Mouse (Mus musculus) hindbrain, embryonic 13.5 days (tissue): ENCODE results near the gene Olfr638. TPM values are rescaled to one million over a fixed set of nuclear protein-coding genes. Genes with fewer than 3 reads are reported as not detected.
"Not testable (repeated sequence)": the region's sequence is repeated elsewhere in the genome, so short reads cannot be mapped to it uniquely, and the experiment has no call there.

Experiments
- ATAC-seq: fragments of 200-750 bp; cut with Nextera tagmentation; 2 replicates; pipeline ENCODE4 v1.8.0; 2017; ENCODE audit warnings: moderate TSS enrichment; ENCODE audit not compliant: low FRiP score
- H3K27ac ChIP-seq: fragments of 300-500 bp; sonication (generic); 2 replicates; pipeline ENCODE4 v1.5.1; 2015; ENCODE audit warnings: inconsistent platforms, mild to moderate bottlenecking, moderate library complexity
- H3K27me3 ChIP-seq: fragments of 300-500 bp; sonication (generic); 2 replicates; pipeline ENCODE4 v1.6.1; 2015; ENCODE audit warnings: mild to moderate bottlenecking, inconsistent platforms
- H3K36me3 ChIP-seq: fragments of 300-500 bp; sonication (generic); 2 replicates; pipeline ENCODE4 v1.6.1; 2015; ENCODE audit warnings: mild to moderate bottlenecking, inconsistent platforms
- H3K4me1 ChIP-seq: fragments of 300-500 bp; sonication (generic); replicated peaks from 2 replicates; pipeline ENCODE4 v1.6.1; 2015; ENCODE audit warnings: inconsistent platforms
- H3K4me2 ChIP-seq: fragments of 300-500 bp; sonication (generic); 2 replicates; pipeline ENCODE4 v1.6.1; 2015; ENCODE audit warnings: inconsistent platforms, mild to moderate bottlenecking, moderate library complexity
- H3K4me3 ChIP-seq: fragments of 300-500 bp; sonication (generic); 2 replicates; pipeline ENCODE4 v1.5.1; 2015; ENCODE audit warnings: mild to moderate bottlenecking, inconsistent platforms
- H3K9ac ChIP-seq: fragments of 300-500 bp; sonication (generic); 2 replicates; pipeline ENCODE4 v1.6.1; 2015; ENCODE audit warnings: mild to moderate bottlenecking, inconsistent platforms
- H3K9me3 ChIP-seq: fragments of 300-500 bp; sonication (generic); 2 replicates; pipeline ENCODE4 v1.6.1; 2016; ENCODE audit warnings: inconsistent platforms
- WGBS: fragments of 180-500 bp; shearing (Covaris S2); methylation state at CpG from one replicate; pipeline ENCODE4 v1.1.7; 2015; 5-methylcytosine and 5-hydroxymethylcytosine counted together
- polyA plus RNA-seq: library from polyadenylated mRNA; unstranded; fragments of >200 nt; fragmentation: Nextera tagmentation; extraction: Ambion mirVana; gene quantifications from 2 replicates; pipeline ENCODE4 v1.2.1, GENCODE M21; 2015

The Olfr638 gene
- polyA plus RNA-seq = not detected in 2 replicates

GRCm38 (mm10) chr7:103998446-103998845 is at the start of gene Olfr638:
TSS of gene Olfr638 (plus strand) at chr7:103998746.
- Histone ChIP-seq H3K4me3 (no peak within 1 kb of the TSS), H3K27me3 (no peaks in the 10 kb centered on the region), H3K9me3 (no peaks in the 10 kb centered on the region), H3K4me1 (no peaks in the 10 kb centered on the region), H3K27ac (no peak within 1 kb of the TSS), H3K9ac (no peak within 1 kb of the TSS), H3K36me3 (no peaks in the 10 kb centered on the region), H3K4me2 (no peak within 1 kb of the TSS)
- no peak for ATAC-seq

GRCm38 (mm10) chr7:103966873-103967272 is 31.7 kb upstream of the Olfr638 start:
- not testable (repeated sequence) for H3K9ac ChIP-seq, H3K4me2 ChIP-seq, H3K4me3 ChIP-seq, H3K27ac ChIP-seq, H3K36me3 ChIP-seq, ATAC-seq, H3K4me1 ChIP-seq, H3K9me3 ChIP-seq, H3K27me3 ChIP-seq
- WGBS = 95% methylated on average over 22 of the region's 22 CpGs

GRCm38 (mm10) chr7:103970852-103971251 is 27.7 kb upstream of the Olfr638 start, which contains the start of gene Olfr635:
TSS of gene Olfr635 (plus strand) at chr7:103971152.
- Histone ChIP-seq H3K9me3 (no peaks in the 10 kb centered on the region), H3K36me3 (no peaks in the 10 kb centered on the region), H3K4me3 (no peak within 1 kb of the TSS), H3K4me1 (no peaks in the 10 kb centered on the region), H3K27ac (no peak within 1 kb of the TSS), H3K27me3 (no peaks in the 10 kb centered on the region), H3K9ac (no peak within 1 kb of the TSS), H3K4me2 (no peak within 1 kb of the TSS)
- ATAC-seq = no peak
- WGBS = 71% methylated on average over 1 of the region's 1 CpGs

GRCm38 (mm10) chr7:103971782-103972181 is 26.8 kb upstream of the Olfr638 start:
- 77% methylated on average over 1 of the region's 1 CpGs for WGBS
- no peaks in the 10 kb centered on the region for H3K9me3 ChIP-seq
- no peaks in the 10 kb centered on the region for H3K36me3 ChIP-seq
- no peak for ATAC-seq
- H3K9ac ChIP-seq = no peak overlapping the region
- H3K4me3 ChIP-seq = no peak overlapping the region
- no peaks in the 10 kb centered on the region for H3K4me1 ChIP-seq
- H3K27ac ChIP-seq = no peak overlapping the region
- no peaks in the 10 kb centered on the region for H3K27me3 ChIP-seq
- H3K4me2 ChIP-seq = no peak overlapping the region

- no peaks in the 10 kb centered on the region for H3K27me3 ChIP-seq
- H3K27ac ChIP-seq = no peak overlapping the region
- H3K36me3 ChIP-seq = no peaks in the 10 kb centered on the region
- no peaks in the 10 kb centered on the region for H3K9me3 ChIP-seq
- no peak overlapping the region for H3K4me2 ChIP-seq
- H3K4me1 ChIP-seq = no peaks in the 10 kb centered on the region
- H3K4me3 ChIP-seq = no peak overlapping the region
- ATAC-seq = no peak
- no peak overlapping the region for H3K9ac ChIP-seq
Observed at GRCm38 (mm10) chr7:103999124-103999523, 578 bp downstream of the Olfr638 start.

- Histone ChIP-seq H3K4me2 (no peak within 1 kb of the TSS), H3K9me3 (no peaks in the 10 kb centered on the region), H3K36me3 (no peaks in the 10 kb centered on the region), H3K4me1 (no peaks in the 10 kb centered on the region), H3K27ac (no peak within 1 kb of the TSS), H3K27me3 (no peaks in the 10 kb centered on the region), H3K4me3 (no peak within 1 kb of the TSS), H3K9ac (no peak within 1 kb of the TSS)
- ATAC-seq = no peak
Observed at GRCm38 (mm10) chr7:104017203-104017602, 18.7 kb downstream of the Olfr638 start, which contains the start of gene Olfr639. TSS of gene Olfr639 (minus strand) at chr7:104017303.

- WGBS = 97% methylated on average over 1 of the region's 1 CpGs
Observed at GRCm38 (mm10) chr7:104018953-104019352, 20.4 kb downstream of the Olfr638 start.

GRCm38 (mm10) chr7:104021651-104022050 is 23.1 kb downstream of the Olfr638 start:
- Histone ChIP-seq H3K4me2 (no peak overlapping the region), H3K9me3 (no peaks in the 10 kb centered on the region), H3K9ac (no peak overlapping the region), H3K4me1 (no peaks in the 10 kb centered on the region), H3K36me3 (no peaks in the 10 kb centered on the region), H3K27me3 (no peaks in the 10 kb centered on the region), H3K4me3 (no peak overlapping the region), H3K27ac (no peak overlapping the region)
- WGBS = 96% methylated on average over 6 of the region's 6 CpGs
- ATAC-seq = no peak

More at GRCm38 (mm10) chr7:104018953-104019352, 20.4 kb downstream of the Olfr638 start:
- H3K4me3 ChIP-seq = no peak overlapping the region
- no peaks in the 10 kb centered on the region for H3K9me3 ChIP-seq
- H3K4me2 ChIP-seq = no peak overlapping the region
- no peak for ATAC-seq
- no peak overlapping the region for H3K9ac ChIP-seq
- H3K27ac ChIP-seq = no peak overlapping the region
- no peaks in the 10 kb centered on the region for H3K4me1 ChIP-seq
- no peaks in the 10 kb centered on the region for H3K36me3 ChIP-seq
- no peaks in the 10 kb centered on the region for H3K27me3 ChIP-seq

- Histone ChIP-seq H3K27ac (no peak within 1 kb of the TSS), H3K36me3 (no peaks in the 10 kb centered on the region), H3K4me3 (no peak within 1 kb of the TSS), H3K27me3 (no peaks in the 10 kb centered on the region), H3K9ac (no peak within 1 kb of the TSS), H3K4me1 (no peaks in the 10 kb centered on the region), H3K4me2 (no peak within 1 kb of the TSS), H3K9me3 (no peaks in the 10 kb centered on the region)
- 84% methylated on average over 6 of the region's 6 CpGs for WGBS
- ATAC-seq = no peak
Observed at GRCm38 (mm10) chr7:104025473-104025872, 26.9 kb downstream of the Olfr638 start, which contains the start of gene Olfr640. TSS of gene Olfr640 (minus strand) at chr7:104025573.

- Histone ChIP-seq H3K9ac (no peak overlapping the region), H3K4me2 (no peak overlapping the region), H3K27me3 (no peaks in the 10 kb centered on the region), H3K36me3 (no peaks in the 10 kb centered on the region), H3K27ac (no peak overlapping the region), H3K4me1 (no peaks in the 10 kb centered on the region), H3K9me3 (no peaks in the 10 kb centered on the region), H3K4me3 (no peak overlapping the region)
- ATAC-seq = no peak
- 90% methylated on average over 3 of the region's 3 CpGs for WGBS
Observed at GRCm38 (mm10) chr7:104026978-104027377, 28.4 kb downstream of the Olfr638 start.

GRCm38 (mm10) chr7:104035145-104035544 is 36.6 kb downstream of the Olfr638 start, which contains the start of gene Olfr641:
TSS of gene Olfr641 (plus strand) at chr7:104035445.
- Histone ChIP-seq H3K9ac (no peak within 1 kb of the TSS), H3K4me3 (no peak within 1 kb of the TSS), H3K27me3 (no peaks in the 10 kb centered on the region), H3K27ac (no peak within 1 kb of the TSS), H3K9me3 (no peaks in the 10 kb centered on the region), H3K4me2 (no peak within 1 kb of the TSS), H3K36me3 (no peaks in the 10 kb centered on the region), H3K4me1 (no peaks in the 10 kb centered on the region)
- 71% methylated on average over 1 of the region's 1 CpGs for WGBS
- ATAC-seq = no peak

- no peaks in the 10 kb centered on the region for H3K4me1 ChIP-seq
- H3K27me3 ChIP-seq = no peaks in the 10 kb centered on the region
- H3K36me3 ChIP-seq = no peaks in the 10 kb centered on the region
- H3K9ac ChIP-seq = no peak overlapping the region
- no peak overlapping the region for H3K4me3 ChIP-seq
- WGBS = 94% methylated on average over 4 of the region's 4 CpGs
- no peaks in the 10 kb centered on the region for H3K9me3 ChIP-seq
- no peak overlapping the region for H3K27ac ChIP-seq
- no peak for ATAC-seq
- no peak overlapping the region for H3K4me2 ChIP-seq
Observed at GRCm38 (mm10) chr7:104050745-104051144, 52.2 kb downstream of the Olfr638 start.

- Histone ChIP-seq H3K9ac (no peak within 1 kb of the TSS), H3K4me1 (no peaks in the 10 kb centered on the region), H3K27me3 (no peaks in the 10 kb centered on the region), H3K27ac (no peak within 1 kb of the TSS), H3K9me3 (no peaks in the 10 kb centered on the region), H3K4me2 (no peak within 1 kb of the TSS), H3K36me3 (no peaks in the 10 kb centered on the region), H3K4me3 (no peak within 1 kb of the TSS)
- ATAC-seq = no peak
- 88% methylated on average over 1 of the region's 1 CpGs for WGBS
Observed at GRCm38 (mm10) chr7:104052566-104052965, 54.0 kb downstream of the Olfr638 start, which contains the start of gene Olfr642. TSS of gene Olfr642 (minus strand) at chr7:104052666.
